Mouse (Mus musculus): ENCODE measurements around the gene Ccdc15. TPM values are rescaled to one million over a fixed set of nuclear protein-coding genes. Genes with fewer than 3 reads are reported as not detected.

Ccdc15 gene
- polyA plus RNA-seq, 1 experiment from 2014 or later: 2.6 TPM

DNA sequence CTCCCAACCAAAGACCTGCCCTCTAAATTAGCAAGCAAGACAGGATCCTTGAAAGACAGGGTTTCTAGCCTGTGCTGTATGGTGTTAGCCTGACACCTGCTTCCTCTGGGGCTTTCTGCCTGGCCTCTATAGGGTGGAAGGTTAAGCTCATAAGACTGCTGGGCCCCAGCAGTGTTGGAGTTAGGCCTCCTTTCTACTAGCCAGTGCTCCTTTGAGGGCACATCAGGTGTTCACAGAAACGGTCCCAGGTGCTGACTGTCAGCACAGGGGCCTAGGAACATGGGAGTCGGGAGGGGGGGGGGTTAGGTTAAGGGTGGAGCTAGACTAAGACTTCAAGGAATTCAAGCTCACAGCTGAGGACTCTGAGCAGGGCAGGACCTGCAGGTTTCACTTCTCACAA, 102.8 kb downstream of the Ccdc15 start:
- Histone ChIP-seq H3K27me3 (ENCODE audit: insufficient read depth, low read length) (no peaks in the 10 kb centered on the region), H3K4me2 (ENCODE audit: low read depth, low read length) (no peak overlapping the region), H3K4me3 (ENCODE audit: low read depth, low read length) (no peak overlapping the region), H3K27ac (ENCODE audit: low read depth) (no peak overlapping the region), H3K4me1 (ENCODE audit: insufficient read depth) (peaks cover 8% of the 10 kb centered on the region; the same call in 1 of the 2 replicates), H3K9me3 (ENCODE audit: low read length) (no peaks in the 10 kb centered on the region), H3K36me3 (replicated peaks; ENCODE audit: insufficient read depth, low read length) (no peaks in the 10 kb centered on the region), H3K9ac (replicated peaks) (no peak overlapping the region)
- ATAC-seq (no peak), DNase-seq (no peak)
- no peak for TF ChIP-seq EP300 (IDR thresholded peaks at IDR 0.05; ENCODE audit: low read depth)
- no peak for TF ChIP-seq CTCF (IDR thresholded peaks at IDR 0.05; ENCODE audit: low read depth)
- WGBS (ENCODE audit: insufficient replicate concordance): 45% methylated on average over 2 of the region's 2 CpGs

DNA sequence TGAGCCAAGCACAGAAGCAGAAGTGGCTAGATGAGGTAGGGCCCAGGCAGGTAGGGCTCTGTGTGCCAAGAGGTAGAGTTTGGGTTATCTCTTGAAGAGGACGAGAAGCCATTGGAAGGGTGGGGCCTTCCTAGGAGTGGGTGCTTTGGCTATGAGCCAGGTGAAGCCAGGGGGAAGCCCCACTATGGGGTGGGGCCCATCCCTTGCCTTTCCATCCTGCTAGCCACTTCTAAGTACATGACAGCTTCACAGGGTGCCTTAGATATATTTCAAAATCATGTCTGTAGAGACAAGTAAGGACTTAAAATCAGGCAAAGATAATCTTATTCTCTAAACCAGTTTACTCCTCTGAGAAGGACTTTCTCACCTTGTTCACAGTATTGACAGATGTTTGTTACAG, 103.6 kb downstream of the Ccdc15 start:
- DNase-seq: no peak
- no peak overlapping the region for H3K27ac ChIP-seq (ENCODE audit: low read depth)
- H3K4me2 ChIP-seq (ENCODE audit: low read depth, low read length): no peak overlapping the region
- no peaks in the 10 kb centered on the region for H3K36me3 ChIP-seq (replicated peaks; ENCODE audit: insufficient read depth, low read length)
- WGBS (ENCODE audit: insufficient replicate concordance): 54% methylated on average over 1 of the region's 1 CpGs
- no peaks in the 10 kb centered on the region for H3K9me3 ChIP-seq (ENCODE audit: low read length)
- no peak for ATAC-seq
- no peak overlapping the region for H3K4me3 ChIP-seq (ENCODE audit: low read depth, low read length)
- TF ChIP-seq CTCF (IDR thresholded peaks at IDR 0.05; ENCODE audit: low read depth) (no peak), EP300 (IDR thresholded peaks at IDR 0.05; ENCODE audit: low read depth) (no peak)
- H3K9ac ChIP-seq (replicated peaks): no peak overlapping the region
- no peaks in the 10 kb centered on the region for H3K27me3 ChIP-seq (ENCODE audit: insufficient read depth, low read length)
- peaks cover 8% of the 10 kb centered on the region; the same call in 1 of the 2 replicates for H3K4me1 ChIP-seq (ENCODE audit: insufficient read depth)

DNA sequence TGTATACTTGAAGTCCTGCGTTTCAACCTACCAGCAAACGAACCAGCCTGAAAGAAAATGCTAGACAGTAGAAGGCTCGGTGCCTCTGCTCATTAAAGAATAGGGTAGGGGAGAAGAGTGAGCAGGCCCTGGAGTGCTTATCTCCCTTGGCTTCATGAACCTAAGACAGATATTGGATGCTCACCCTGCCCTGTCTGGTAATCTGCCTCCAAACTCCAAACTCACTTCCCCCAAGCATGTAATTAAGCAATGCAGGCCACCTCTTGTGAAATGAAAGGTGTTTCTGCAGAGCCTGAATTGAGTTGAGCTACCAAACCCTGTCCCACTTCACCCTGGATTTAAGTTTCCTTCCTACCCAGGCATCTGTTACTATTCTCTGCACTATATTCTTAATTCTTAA, 105.5 kb downstream of the Ccdc15 start:
- Histone ChIP-seq H3K4me2 (ENCODE audit: low read depth, low read length) (0 out of 2 replicates have a peak overlapping the region, but pooled peaks have one; percentile 13), H3K9ac (replicated peaks) (no peak overlapping the region), H3K9me3 (ENCODE audit: low read length) (no peaks in the 10 kb centered on the region), H3K4me3 (ENCODE audit: low read depth, low read length) (no peak overlapping the region), H3K27me3 (ENCODE audit: insufficient read depth, low read length) (no peaks in the 10 kb centered on the region), H3K27ac (ENCODE audit: low read depth) (no peak overlapping the region), H3K36me3 (replicated peaks; ENCODE audit: insufficient read depth, low read length) (no peaks in the 10 kb centered on the region), H3K4me1 (ENCODE audit: insufficient read depth) (peaks cover 8% of the 10 kb centered on the region; the same call in 1 of the 2 replicates)
- 79% methylated on average over 3 of the region's 3 CpGs for WGBS (ENCODE audit: insufficient replicate concordance)
- ATAC-seq: peak; percentile 34; the same call in 1 of the 2 replicates
- TF ChIP-seq CTCF (IDR thresholded peaks at IDR 0.05; ENCODE audit: low read depth) (no peak), EP300 (IDR thresholded peaks at IDR 0.05; ENCODE audit: low read depth) (no peak)
- no peak for DNase-seq

DNA sequence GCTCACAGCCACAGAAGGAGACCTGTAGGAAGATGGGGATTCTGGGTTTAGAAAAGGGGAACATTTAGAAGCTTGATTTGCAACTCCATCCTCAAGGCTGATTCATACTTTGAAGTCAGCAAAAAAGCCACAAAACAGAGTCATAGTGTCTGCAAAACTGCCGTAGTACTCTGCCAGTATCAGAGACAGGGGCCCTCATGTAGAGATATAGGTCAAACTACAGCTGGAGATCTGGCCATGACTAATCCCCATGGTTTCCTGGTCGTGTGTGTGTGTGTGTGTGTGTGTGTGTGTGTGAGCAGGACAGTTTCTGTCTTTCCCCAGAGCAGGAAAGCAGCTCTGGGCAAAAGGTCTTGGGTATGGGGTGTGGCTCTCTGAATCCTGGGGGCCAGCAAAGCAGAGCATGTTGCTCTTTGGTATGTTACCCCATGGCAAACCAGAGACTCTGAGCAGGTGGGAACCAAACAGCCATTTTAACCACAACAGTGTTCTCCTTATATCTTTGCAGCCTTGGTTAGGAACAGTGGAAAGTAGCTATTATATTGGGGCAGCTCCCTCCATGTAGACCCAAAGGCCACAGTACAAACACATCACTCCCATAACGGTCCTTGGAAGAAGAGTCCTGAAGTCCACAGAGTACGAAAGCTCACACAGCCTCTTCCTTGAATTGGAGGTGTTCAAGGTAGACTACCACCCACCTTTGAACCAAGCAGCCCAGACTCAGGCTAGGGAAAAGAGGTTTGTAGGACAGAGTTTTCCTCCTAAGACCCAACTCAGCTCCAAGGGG, 112.1 kb downstream of the Ccdc15 start:
- H3K27me3 ChIP-seq (ENCODE audit: insufficient read depth, low read length): no peaks in the 10 kb centered on the region
- no peaks in the 10 kb centered on the region for H3K9me3 ChIP-seq (ENCODE audit: low read length)
- WGBS (ENCODE audit: insufficient replicate concordance): 51% methylated on average over 4 of the region's 4 CpGs
- no peak overlapping the region for H3K4me3 ChIP-seq (ENCODE audit: low read depth, low read length)
- peak overlapping the region; percentile 23; the same call in 1 of the 2 replicates for H3K27ac ChIP-seq (ENCODE audit: low read depth)
- ATAC-seq (peak; percentile 59; the same call in 1 of the 2 replicates), DNase-seq (no peak)
- no peak overlapping the region for H3K9ac ChIP-seq (replicated peaks)
- no peak overlapping the region for H3K4me2 ChIP-seq (ENCODE audit: low read depth, low read length)
- TF ChIP-seq CTCF (IDR thresholded peaks at IDR 0.05; ENCODE audit: low read depth) (no peak), EP300 (IDR thresholded peaks at IDR 0.05; ENCODE audit: low read depth) (no peak)
- no peaks in the 10 kb centered on the region for H3K36me3 ChIP-seq (replicated peaks; ENCODE audit: insufficient read depth, low read length)
- no peaks in the 10 kb centered on the region for H3K4me1 ChIP-seq (ENCODE audit: insufficient read depth)

DNA sequence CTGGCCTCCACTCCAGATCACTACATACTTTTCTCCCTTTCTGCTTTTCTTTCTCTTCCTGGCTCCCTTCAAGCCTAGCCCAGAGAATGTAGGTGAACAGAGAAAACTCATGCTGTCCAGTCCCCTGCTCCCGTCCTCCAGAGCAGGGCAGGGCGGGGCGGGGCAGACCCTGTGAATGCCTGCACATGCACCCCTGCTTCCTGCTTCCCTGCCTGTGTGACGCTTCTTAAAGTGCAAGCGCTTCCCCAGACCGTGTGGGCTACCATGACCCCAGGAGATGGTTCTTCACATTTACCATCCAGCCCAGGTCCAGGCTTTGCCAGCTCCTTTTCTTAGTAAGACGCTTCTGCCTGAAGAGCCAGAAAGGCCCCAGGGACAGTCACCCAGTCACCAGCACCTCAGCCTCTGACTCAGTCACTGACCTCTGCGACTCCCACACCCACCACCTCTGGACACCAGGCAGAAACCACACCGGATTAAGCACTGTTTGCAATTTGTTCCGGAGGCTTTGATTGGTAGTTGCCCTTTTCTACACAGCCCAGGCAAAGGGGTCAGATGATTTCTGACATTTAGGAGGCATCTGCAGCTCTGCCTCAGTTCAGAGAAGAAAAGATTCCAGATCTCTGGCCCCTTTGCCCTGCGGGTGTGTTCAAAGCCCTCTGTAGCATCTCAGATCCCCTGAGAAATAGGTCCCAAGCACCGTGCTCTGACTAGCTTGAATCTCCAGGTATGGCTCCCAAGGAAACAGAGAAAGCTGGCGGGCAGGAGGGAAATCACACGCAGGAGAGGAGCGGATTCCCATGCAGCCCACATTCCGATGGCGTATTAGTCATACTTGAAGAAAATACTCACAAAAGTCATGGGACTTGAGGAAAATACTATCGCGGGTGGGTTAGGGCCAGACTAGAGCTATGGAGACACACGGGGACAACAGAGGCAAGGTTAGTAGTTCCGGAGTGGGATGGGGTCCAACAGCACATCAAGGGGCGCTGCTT, 115.7 kb downstream of the Ccdc15 start:
- Histone ChIP-seq H3K4me2 (ENCODE audit: low read depth, low read length) (no peak overlapping the region), H3K27me3 (ENCODE audit: insufficient read depth, low read length) (no peaks in the 10 kb centered on the region), H3K27ac (ENCODE audit: low read depth) (no peak overlapping the region), H3K36me3 (replicated peaks; ENCODE audit: insufficient read depth, low read length) (no peaks in the 10 kb centered on the region; the same call in 1 of the 2 replicates), H3K9me3 (ENCODE audit: low read length) (no peaks in the 10 kb centered on the region), H3K4me3 (ENCODE audit: low read depth, low read length) (no peak overlapping the region), H3K4me1 (ENCODE audit: insufficient read depth) (no peaks in the 10 kb centered on the region), H3K9ac (replicated peaks) (no peak overlapping the region)
- WGBS (ENCODE audit: insufficient replicate concordance): 68% methylated on average over 22 of the region's 22 CpGs
- TF ChIP-seq CTCF (IDR thresholded peaks at IDR 0.05; ENCODE audit: low read depth): no peak
- no peak for TF ChIP-seq EP300 (IDR thresholded peaks at IDR 0.05; ENCODE audit: low read depth)
- ATAC-seq (no peak), DNase-seq (no peak)
